Mouse (Mus musculus): Measurements from ENCODE around the gene Cntnap4. TPM values are rescaled to one million over a fixed set of nuclear protein-coding genes. Genes with fewer than 3 reads are reported as not detected.

The Cntnap4 gene
- polyA plus RNA-seq, 1 experiment: not detected

DNA sequence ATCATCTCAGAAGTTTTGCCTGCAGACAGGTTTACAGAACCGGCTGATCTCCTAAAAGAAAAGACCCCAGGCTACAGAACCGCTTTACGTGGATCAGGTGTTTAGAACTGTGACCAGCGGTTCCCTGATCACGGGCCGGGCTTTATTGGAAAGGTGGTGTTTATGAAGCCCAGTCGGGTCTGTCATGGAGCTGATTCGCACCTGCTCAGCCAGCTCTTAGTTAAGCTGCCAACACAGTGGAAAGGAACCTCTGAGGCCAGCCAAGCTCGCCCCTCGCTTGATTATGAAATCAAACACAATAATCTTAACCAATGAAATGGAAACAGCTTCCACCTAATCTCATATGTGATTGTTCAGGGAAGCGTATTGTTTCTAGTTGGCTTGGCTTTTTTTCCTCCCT, 30.1 kb downstream of the Cntnap4 start:
- DNase-seq: no peak
- TF ChIP-seq CTCF (IDR thresholded peaks at IDR 0.05; ENCODE audit: insufficient read depth, low read length): no peak
- TF ChIP-seq POLR2A (IDR thresholded peaks at IDR 0.05; ENCODE audit: borderline replicate concordance, extremely low read depth, low read depth, low read length): no peak
- H3K4me1 ChIP-seq (ENCODE audit: control insufficient read depth, insufficient read depth, low read length): no peaks in the 10 kb centered on the region
- WGBS: 84% methylated on average over 11 of the region's 11 CpGs
- H3K4me3 ChIP-seq (replicated peaks; ENCODE audit: extremely low read depth, low read depth, low read length): no peak overlapping the region

DNA sequence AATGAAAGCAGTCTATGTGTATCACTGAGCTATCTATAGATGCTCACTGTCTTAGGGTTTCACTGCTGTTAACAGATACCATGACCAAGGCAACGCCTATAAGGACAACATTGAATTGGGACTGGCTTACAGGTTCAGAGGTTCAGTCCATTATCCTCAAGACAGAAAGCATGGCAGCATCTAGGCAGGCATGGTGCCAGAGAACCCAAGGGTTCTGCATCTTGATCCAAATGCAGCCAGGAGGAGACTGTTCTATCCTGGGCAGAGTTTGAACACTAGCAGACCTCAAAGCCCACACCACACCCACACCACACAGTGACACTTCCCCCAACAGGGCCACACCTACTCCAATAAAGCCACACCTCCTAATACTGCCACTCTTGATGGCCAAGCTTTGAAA, 31.3 kb downstream of the Cntnap4 start:
- TF ChIP-seq POLR2A (IDR thresholded peaks at IDR 0.05; ENCODE audit: borderline replicate concordance, extremely low read depth, low read depth, low read length) (no peak), CTCF (IDR thresholded peaks at IDR 0.05; ENCODE audit: insufficient read depth, low read length) (no peak)
- 61% methylated on average over 1 of the region's 1 CpGs for WGBS
- no peak for DNase-seq
- no peak overlapping the region for H3K4me3 ChIP-seq (replicated peaks; ENCODE audit: extremely low read depth, low read depth, low read length)
- no peaks in the 10 kb centered on the region for H3K4me1 ChIP-seq (ENCODE audit: control insufficient read depth, insufficient read depth, low read length)

DNA sequence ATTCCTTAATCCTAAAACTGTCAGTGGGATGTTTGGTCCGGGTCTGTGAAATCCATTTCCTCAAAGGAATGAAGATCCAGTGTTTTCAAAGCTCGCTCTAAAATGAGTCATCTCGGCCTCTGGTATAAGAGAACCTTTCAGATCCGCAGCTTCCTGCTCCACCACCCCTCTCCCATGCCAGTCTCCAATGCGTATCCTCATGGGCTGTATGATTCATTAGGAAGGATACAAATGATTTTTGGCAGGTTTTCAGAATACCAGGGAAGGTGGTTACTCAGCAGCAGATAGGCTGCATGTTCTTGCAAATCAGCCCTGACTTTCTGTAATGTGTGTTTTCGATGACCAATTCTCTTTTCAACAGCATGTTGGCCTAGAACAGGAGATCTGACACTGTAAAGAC, 40.3 kb downstream of the Cntnap4 start:
- no peak for TF ChIP-seq POLR2A (IDR thresholded peaks at IDR 0.05; ENCODE audit: borderline replicate concordance, extremely low read depth, low read depth, low read length)
- no peak for TF ChIP-seq CTCF (IDR thresholded peaks at IDR 0.05; ENCODE audit: insufficient read depth, low read length)
- no peaks in the 10 kb centered on the region for H3K4me1 ChIP-seq (ENCODE audit: control insufficient read depth, insufficient read depth, low read length)
- WGBS: 60% methylated on average over 6 of the region's 6 CpGs
- H3K4me3 ChIP-seq (replicated peaks; ENCODE audit: extremely low read depth, low read depth, low read length): no peak overlapping the region
- no peak for DNase-seq

DNA sequence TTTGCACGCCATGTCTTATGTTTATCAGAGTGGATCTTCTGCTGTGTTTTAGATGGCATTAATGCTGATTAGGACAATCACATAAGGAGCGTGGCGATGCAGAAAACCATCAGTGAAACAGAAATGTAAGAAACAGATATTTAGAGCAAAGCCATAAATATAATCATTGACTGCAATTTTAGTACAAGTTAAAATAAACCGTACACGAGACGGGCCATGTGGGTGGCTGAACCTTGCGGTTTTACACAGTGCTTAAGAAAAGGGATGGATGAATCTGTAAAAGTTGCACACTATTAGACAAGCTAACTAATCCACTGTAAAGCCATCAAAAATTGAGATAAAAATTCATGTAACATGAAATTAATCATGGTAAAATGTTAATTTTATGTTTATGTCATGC, 58.9 kb downstream of the Cntnap4 start:
- WGBS: 79% methylated on average over 7 of the region's 7 CpGs
- DNase-seq: no peak
- no peaks in the 10 kb centered on the region for H3K4me1 ChIP-seq (ENCODE audit: control insufficient read depth, insufficient read depth, low read length)
- no peak overlapping the region for H3K4me3 ChIP-seq (replicated peaks; ENCODE audit: extremely low read depth, low read depth, low read length)
- no peak for TF ChIP-seq CTCF (IDR thresholded peaks at IDR 0.05; ENCODE audit: insufficient read depth, low read length)
- TF ChIP-seq POLR2A (IDR thresholded peaks at IDR 0.05; ENCODE audit: borderline replicate concordance, extremely low read depth, low read depth, low read length): no peak

DNA sequence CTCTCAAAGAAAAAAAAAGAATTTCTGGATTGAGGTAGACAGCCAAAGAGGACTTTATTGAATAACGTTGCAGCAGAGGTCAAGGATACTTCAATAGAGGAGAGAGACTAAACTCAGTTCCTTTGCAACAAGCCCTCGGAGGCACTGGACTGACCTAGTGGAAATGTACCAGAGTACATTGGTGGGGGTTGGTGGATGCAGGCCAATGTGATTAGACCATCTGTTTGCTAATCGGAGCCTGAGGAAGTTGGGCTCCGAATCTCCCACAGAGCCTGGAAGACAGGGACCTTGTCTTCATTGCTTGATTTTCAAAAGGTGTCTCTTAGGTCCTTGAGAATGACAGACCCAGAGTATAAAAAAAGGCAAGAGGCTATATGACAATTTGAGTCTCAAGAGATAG, 82.8 kb downstream of the Cntnap4 start:
- DNase-seq: no peak
- Histone ChIP-seq H3K4me3 (replicated peaks; ENCODE audit: extremely low read depth, low read depth, low read length) (no peak overlapping the region), H3K4me1 (ENCODE audit: control insufficient read depth, insufficient read depth, low read length) (no peaks in the 10 kb centered on the region)
- WGBS: 71% methylated on average over 4 of the region's 4 CpGs
- TF ChIP-seq POLR2A (IDR thresholded peaks at IDR 0.05; ENCODE audit: borderline replicate concordance, extremely low read depth, low read depth, low read length) (no peak), CTCF (IDR thresholded peaks at IDR 0.05; ENCODE audit: insufficient read depth, low read length) (no peak)

DNA sequence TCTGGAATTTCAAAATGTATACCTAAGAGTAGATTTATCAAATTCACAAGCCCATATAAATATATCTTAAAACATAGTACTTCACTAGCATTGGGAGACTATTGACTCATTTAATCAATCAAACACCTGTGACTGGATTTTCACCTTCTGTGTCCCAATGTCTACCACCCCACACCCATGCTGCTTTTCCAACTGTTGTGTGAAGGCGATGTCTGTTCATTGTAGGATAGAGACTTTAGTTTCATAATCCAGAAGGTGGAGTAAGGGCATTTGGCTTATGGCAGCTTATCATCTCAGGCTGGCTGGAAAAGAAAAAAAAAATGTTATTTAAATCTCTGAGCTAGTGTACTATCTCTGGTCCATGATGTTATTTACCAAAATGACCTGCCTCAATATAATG, 83.4 kb downstream of the Cntnap4 start:
- no peak for DNase-seq
- TF ChIP-seq CTCF (IDR thresholded peaks at IDR 0.05; ENCODE audit: insufficient read depth, low read length) (no peak), POLR2A (IDR thresholded peaks at IDR 0.05; ENCODE audit: borderline replicate concordance, extremely low read depth, low read depth, low read length) (no peak)
- Histone ChIP-seq H3K4me3 (replicated peaks; ENCODE audit: extremely low read depth, low read depth, low read length) (no peak overlapping the region), H3K4me1 (ENCODE audit: control insufficient read depth, insufficient read depth, low read length) (no peaks in the 10 kb centered on the region)
- WGBS: 91% methylated on average over 1 of the region's 1 CpGs

DNA sequence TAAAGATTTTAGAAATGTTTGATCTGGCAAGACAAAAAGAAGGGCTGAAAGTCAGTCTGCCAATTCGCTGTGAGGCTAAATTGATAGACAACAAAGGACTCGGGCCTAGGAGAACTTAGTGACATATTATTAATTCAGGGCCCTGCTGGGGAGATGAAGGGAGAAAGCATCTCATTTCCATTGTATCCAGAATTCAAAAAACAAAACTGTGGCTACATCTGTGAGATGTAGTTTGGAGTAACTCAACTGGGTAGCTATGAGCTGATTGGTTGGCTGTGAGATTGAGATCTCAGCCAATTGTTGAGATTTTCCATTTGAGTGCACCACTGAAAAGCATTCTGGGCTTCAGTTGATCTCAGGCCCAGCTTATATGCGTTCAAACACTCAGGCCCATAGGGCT, 84.2 kb downstream of the Cntnap4 start:
- no peak overlapping the region for H3K4me3 ChIP-seq (replicated peaks; ENCODE audit: extremely low read depth, low read depth, low read length)
- no peak for DNase-seq
- WGBS: 64% methylated on average over 3 of the region's 3 CpGs
- no peak for TF ChIP-seq CTCF (IDR thresholded peaks at IDR 0.05; ENCODE audit: insufficient read depth, low read length)
- TF ChIP-seq POLR2A (IDR thresholded peaks at IDR 0.05; ENCODE audit: borderline replicate concordance, extremely low read depth, low read depth, low read length): no peak
- H3K4me1 ChIP-seq (ENCODE audit: control insufficient read depth, insufficient read depth, low read length): no peaks in the 10 kb centered on the region

DNA sequence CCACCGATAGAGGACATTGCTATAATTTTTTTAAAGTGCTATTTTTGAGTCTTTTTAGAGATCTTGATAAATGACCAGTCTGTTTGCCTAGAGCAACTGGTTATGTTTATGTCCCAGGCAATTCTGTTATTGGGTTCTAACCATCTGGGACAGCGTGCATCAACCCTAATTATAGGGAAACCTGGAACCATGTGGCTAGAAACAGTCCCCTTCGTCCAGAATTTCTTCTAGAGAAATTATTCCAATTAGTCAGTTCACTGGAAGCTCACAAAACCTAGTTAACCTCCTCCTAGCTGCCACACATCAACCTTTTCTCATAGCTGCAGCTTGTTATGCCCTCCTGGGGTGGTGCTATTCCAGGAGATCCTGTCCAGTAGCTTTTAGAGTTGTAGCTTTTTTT, 94.2 kb downstream of the Cntnap4 start:
- Histone ChIP-seq H3K4me1 (ENCODE audit: control insufficient read depth, insufficient read depth, low read length) (no peaks in the 10 kb centered on the region), H3K4me3 (replicated peaks; ENCODE audit: extremely low read depth, low read depth, low read length) (no peak overlapping the region)
- no peak for DNase-seq
- TF ChIP-seq CTCF (IDR thresholded peaks at IDR 0.05; ENCODE audit: insufficient read depth, low read length) (no peak), POLR2A (IDR thresholded peaks at IDR 0.05; ENCODE audit: borderline replicate concordance, extremely low read depth, low read depth, low read length) (no peak)
- WGBS: 59% methylated on average over 3 of the region's 3 CpGs

DNA sequence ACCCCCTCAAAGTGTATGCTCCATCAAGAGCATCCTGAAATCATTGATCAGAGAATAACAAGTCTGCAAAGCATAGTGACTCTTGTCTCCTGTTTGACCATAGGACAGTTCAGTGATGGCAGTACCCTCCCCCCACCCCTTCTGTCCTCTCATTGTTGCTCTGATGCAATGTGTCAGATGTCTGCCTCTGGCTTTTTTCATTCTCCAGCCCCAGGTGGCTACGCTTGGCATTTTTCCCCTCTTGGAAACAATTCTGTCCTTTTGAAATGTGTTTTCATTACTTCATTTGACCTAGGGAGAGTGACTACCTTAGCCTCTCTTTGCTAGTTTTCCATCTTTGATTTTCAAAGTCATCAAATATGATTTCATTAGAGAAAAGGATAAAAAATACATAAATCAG, 104.8 kb downstream of the Cntnap4 start:
- DNase-seq: no peak
- Histone ChIP-seq H3K4me3 (replicated peaks; ENCODE audit: extremely low read depth, low read depth, low read length) (no peak overlapping the region), H3K4me1 (ENCODE audit: control insufficient read depth, insufficient read depth, low read length) (no peaks in the 10 kb centered on the region)
- 32% methylated on average over 1 of the region's 1 CpGs for WGBS
- TF ChIP-seq POLR2A (IDR thresholded peaks at IDR 0.05; ENCODE audit: borderline replicate concordance, extremely low read depth, low read depth, low read length): no peak
- TF ChIP-seq CTCF (IDR thresholded peaks at IDR 0.05; ENCODE audit: insufficient read depth, low read length): no peak

DNA sequence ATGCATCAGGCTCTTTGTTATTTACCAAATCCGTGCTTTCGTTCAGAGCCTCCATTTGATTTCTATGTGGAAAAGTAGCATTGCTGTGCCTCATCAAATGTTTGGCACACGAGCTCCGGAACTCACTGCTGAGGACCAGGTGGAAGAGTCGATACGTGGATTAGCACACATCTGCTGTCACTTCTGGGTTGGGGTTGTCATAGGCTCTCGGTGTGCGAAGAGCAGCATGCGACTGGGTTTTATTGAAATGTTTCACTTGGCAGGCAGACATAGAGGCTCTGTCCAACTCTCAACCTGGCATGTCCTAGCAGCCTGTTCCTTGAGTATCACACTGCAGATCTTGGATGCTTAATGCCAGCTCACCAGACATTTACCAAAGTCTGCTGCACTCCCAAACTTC, 111.9 kb downstream of the Cntnap4 start:
- TF ChIP-seq CTCF (IDR thresholded peaks at IDR 0.05; ENCODE audit: insufficient read depth, low read length) (no peak), POLR2A (IDR thresholded peaks at IDR 0.05; ENCODE audit: borderline replicate concordance, extremely low read depth, low read depth, low read length) (no peak)
- 87% methylated on average over 9 of the region's 9 CpGs for WGBS
- H3K4me3 ChIP-seq (replicated peaks; ENCODE audit: extremely low read depth, low read depth, low read length): no peak overlapping the region
- no peaks in the 10 kb centered on the region for H3K4me1 ChIP-seq (ENCODE audit: control insufficient read depth, insufficient read depth, low read length)
- no peak for DNase-seq

DNA sequence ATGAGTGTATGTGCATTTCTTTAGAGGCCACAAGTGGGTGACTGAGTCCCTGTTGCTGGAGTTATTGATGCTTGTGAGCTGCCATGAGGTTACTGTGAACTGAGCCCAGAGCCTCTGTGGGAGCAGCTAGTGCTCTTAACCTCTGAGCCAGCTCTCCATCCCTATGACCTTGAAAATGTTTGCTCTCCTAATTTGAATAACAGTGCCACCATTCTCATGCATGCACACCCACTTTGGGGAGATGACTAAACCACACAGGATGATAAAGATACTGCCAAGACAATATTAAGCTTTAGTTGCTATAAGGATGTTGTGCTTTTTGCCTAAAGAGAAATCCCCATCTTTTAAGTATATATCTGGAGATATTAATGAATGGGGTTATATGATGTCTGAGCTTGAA, 125.9 kb downstream of the Cntnap4 start:
- H3K4me3 ChIP-seq (replicated peaks; ENCODE audit: extremely low read depth, low read depth, low read length): no peak overlapping the region
- DNase-seq: no peak
- TF ChIP-seq CTCF (IDR thresholded peaks at IDR 0.05; ENCODE audit: insufficient read depth, low read length): no peak
- TF ChIP-seq POLR2A (IDR thresholded peaks at IDR 0.05; ENCODE audit: borderline replicate concordance, extremely low read depth, low read depth, low read length): no peak
- H3K4me1 ChIP-seq (ENCODE audit: control insufficient read depth, insufficient read depth, low read length): no peaks in the 10 kb centered on the region
